Mouse (Mus musculus) retina, adult 2 months (tissue): ENCODE data around the gene 2010111I01Rik.

ENCODE experiments used
- DNase-seq: peaks from one replicate; pipeline ENCODE4 v3.0.0-alpha.2; 2012; ENCODE audit warnings: low read depth, low spot score

The 2010111I01Rik gene

DNA sequence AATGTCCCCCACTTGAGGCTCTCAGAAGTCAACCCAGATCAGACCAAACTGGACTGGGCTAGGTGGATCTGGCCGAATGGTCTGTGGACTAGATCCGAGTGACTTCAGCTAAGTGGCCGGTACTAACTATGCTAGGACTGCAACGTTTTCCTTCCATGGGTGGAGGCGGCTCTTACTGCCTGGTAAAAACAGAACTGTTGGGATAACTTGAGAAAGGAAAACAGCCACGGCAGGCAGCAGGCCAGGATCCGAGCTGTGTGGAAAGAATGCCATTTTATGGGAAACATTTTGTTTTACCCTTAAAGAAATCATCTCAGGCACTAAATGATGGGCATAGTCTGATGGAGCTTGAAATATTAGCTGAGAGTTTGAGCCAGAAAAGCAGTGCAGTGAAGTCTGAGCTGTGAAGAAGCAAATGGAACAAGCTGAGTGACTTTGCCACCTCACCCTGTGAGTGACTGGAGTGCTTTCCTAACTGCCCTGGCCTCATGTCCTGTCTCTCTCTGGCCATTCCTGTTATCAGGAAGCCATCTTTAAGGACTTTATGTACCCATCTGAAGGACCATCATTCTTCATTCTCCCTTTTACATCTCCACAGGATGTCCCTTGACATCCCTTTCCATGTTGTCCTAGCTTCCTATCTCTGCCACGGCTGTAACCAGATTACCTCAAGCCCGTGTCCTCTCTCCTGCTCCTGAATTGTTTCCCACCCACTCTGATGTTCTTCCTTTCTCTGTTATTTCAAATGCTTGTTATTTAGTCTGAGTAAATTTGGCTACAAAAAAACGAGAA, 277.9 kb downstream of the 2010111I01Rik start:
- DNase-seq, result no peak

DNA sequence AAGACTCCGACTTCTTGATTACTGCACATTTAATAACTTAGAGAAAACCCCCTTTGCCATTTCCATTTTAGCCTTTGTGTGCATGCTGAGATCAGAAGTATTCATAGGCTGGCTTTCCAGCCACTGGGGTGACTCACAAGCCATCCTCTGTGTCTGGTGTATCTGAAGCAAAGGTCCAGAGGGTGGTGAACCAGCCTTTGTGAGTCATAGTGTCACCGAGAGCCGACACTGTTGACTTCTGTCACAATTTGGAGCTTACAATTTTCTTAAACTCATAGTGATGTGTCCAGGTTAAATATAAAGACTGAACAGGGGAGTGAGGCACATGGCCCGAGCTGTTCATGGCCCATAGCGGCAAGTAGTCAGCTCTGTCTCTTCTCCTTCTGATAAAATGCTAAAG, 278.9 kb downstream of the 2010111I01Rik start:
- DNase-seq, result no peak

DNA sequence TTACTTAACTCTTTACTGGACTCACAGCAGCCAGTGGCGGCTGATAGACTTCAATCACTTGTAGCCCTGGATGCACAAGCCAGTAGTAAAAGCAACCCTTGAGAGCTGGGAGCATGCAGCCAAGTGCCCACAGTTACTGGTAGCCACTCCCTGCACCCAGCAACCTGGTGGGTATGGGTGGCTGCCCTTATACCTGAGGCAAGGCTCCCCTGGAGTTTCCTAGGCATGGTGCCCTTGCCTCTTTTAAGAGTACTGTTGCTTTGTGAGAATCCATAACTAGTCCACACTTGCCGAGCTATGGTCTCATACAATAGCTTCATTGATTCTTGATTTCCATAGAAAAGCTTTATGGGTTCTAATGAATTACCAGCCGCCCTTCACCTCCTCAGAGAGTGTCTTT, 279.7 kb downstream of the 2010111I01Rik start:
- DNase-seq, result no peak

DNA sequence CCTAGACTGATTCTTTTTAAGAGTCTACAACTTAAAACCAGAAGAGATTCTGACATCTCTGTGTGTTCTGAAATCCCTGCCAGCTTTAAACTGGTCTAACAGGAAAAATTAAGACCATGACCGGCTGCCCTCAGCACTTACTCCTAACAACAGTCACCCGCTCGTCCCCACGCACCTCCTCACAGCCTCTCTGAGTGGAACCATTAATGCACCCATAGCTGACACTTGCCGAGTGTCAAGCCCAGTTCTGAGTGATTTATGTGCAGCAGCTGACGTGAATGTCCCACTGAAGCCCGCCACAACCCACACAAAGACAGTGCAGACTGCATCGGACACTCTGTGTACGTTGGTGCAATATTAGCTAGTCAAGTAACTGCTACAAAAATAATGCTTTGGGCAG, 280.5 kb downstream of the 2010111I01Rik start:
- DNase-seq, result no peak

DNA sequence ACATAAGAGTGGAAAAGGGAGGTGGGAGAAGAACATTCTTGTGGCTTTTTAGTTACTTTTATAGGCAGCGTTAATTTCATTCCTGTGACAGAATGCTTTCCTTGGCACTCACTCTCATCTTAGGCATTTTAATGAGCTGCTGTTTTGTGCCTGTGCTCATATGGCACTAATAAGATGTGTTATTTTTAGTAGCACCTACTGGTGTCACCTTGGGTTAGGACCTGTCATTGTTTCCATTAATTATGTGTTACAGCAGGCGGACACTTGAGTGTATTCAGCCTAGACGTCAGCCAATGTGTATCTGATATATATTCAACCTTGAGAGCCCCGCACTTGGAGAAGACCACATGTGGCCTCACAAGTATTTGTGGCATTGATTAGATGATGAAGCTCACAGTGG, 281.1 kb downstream of the 2010111I01Rik start:
- no peak for DNase-seq

DNA sequence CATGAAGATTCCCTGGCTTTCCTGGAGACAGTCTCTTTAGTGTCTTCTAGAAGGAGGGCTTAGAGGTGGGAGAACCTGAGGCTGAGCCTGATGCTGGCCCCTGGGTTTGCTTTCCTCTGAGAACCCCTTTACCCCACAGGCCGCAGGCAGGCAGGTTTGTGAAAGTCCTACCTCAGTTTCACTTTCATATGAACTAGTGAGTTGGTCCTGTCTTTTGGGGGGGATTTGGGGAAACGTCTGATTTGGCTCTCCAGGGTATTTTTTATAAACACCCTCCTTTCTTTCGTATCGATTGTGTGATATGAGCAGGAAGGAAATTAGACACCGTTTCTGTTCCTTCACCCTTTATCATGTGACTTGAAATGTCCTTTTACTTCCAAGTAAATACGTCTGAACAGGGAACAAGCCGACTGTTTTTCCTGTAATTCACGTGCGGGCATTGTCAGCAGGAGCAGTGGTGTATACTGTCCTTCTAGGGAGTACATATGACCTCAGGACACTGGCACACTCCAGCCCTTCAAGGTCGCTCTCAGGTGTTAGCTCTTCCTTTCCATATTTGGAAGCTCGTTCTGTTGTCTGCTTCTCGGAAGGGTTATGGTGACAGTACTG, 281.7 kb downstream of the 2010111I01Rik start:
- no peak for DNase-seq

DNA sequence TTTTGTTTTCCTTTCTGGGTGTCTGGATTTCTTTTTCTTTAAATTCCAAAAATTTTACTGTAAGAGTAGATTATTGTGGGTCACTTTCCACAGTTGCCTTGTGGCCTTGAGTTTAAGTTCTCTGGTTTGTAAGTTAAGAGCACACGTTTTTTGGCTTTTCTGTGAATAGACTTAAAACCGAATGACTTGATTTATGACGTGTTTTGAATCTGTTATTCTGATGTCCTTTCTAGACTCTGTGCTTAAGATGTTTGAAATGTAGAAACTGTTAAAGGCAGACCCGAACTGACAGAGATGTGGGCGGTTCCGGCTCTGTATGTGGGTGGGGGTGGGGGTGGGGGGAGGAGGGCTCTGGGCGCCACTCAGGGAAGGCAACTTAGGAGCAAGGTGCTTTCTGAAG, 282.3 kb downstream of the 2010111I01Rik start:
- no peak for DNase-seq

DNA sequence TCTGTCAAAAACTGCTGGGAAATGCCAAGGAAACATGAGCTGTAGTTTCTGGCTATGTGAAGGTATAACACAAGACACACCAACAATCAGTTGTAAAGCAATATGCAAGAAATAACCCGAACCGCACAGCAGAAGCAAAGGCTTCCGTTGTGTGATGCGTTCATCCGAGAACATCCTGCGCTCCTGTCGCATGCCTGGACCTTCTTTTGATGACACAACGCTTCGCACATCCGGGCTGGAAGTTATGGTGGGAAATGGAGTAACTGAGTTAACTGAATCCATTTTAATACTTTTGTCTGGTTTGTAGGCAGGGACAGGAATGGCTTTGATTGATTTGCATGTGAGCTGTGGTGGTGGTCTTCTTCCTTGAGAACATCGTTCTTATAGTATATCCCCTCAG, 282.9 kb downstream of the 2010111I01Rik start:
- no peak for DNase-seq

DNA sequence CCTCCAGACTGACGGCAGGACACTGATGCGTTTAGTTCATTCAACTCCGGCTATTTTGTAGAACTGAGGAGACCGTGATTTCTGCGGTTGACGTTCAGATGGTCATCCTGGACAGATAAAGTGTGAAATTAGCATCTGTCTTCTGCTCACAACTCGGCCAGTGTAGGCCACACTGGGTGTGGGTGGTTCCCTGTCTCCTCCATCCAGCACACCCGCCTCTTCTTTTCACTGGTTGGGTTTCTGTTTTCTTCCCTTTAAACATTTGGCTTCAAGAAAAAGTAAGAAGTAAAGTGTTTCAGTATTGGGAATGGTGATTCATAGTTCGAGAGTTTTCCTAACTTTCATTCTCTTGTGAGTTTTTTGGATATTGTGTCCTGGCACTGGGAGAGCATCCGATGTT, 283.6 kb downstream of the 2010111I01Rik start:
- no peak for DNase-seq

DNA sequence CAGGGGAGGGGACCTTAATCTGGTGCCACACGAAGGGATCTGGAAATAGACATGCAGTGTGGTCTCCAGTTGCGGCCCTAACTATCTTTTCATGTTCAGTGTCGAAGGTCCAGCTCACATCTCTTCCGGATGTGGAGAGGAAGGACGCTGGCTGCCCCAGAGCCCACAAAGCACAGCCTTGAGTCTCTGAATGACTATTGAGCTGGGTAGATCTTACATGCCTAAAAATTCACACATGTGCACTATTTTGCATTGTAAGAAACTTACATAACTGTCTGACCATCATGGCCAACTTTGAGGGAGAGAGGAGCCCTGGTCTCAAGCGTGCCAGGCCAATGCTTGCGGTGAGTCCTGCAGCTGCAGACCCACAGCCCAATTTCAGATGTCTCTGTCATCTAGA, 284.5 kb downstream of the 2010111I01Rik start:
- no peak for DNase-seq

DNA sequence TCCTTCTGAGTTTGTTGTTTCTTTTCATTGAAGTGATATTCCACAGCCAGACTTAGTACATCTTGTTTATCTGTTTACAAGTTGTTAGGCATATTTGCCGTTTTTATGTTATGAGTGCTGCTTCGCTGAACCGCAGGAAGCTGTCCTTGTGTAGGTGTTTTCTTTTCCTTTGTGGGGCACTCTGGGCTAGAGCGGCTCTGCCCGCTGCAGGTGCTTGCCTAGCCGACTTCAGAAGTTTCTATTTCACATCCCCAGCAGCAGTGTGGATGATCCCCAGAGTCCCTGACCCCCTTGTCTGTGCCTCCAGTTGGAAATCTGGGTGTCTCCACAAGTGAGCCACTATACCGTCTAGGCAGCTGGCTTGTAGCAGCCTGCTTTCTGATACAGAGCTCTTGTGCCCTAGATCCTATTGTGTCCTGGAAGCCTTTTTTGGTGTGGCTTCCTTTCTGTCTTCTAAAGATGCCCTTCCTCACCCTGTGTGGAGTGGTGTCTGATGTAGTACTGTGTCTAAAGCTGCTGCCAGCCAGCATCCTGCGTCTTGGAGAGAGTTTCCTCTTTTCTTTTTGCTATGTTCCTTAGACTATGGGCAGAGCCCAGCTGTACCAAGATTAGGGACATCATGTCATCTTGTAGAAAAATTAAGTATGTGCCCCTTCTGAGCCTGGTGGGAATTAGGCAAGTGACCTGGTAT, 285.2 kb downstream of the 2010111I01Rik start:
- no peak for DNase-seq

DNA sequence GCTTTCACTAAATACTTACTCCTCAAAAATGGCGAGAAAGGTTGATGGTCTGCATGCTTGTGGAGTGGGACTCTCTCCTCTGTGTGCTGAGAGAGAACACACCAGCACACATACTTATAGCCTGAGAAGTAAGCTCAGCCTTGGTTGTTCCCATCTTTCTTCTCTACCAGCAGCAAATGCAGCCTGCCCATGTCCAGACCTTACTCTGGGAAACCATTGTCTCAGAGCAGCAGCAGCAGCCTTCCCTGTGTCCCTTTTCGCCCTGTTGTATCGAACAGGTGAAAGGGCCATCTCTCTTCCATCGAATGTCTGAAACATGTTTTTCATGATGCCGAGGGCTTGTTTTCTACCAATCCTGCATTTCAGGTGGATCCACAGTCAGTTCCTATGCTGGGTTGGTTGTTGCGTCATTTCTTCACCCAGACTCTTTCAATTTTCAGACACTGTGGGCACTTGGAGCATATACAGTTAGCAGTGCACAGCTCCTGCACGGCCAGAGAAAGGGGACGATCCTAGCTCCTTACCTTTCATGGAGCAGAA, 285.8 kb downstream of the 2010111I01Rik start:
- no peak for DNase-seq

DNA sequence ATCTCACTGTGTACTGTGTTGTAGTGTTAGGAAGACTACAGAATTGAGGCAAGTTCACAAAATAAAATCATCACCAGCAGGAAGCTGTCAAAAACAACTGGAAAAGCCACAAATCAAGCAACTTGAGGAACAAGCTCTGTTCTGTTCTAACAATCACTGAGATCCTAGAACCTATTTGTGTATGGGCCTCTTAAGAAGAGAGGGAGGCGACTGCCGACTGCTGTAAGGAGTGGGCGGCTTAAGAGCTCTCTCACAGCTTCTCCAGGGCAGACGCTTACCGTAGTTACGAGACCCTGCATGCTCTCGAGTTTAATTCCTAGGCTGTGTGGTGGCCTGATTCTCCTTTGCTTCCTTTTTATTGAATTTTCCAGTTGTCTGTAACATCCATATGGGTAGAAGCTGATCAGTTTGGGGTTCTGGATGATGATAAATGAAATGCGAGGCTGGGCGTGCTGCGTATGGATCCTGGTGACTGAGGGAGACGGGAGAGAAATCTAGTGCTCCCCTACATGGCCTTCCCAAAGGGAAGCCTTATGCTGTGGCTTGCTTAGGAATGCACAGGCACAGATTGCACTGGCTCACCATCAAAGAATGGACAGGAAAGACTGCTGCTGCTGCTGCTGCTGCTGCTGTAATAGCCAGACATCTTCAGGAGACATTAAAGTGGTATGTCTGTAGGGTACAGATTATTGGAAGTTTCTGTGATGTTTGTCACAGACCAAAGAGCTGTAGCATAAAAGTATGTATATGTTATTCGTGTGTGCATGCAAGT, 286.6 kb downstream of the 2010111I01Rik start:
- no peak for DNase-seq

DNA sequence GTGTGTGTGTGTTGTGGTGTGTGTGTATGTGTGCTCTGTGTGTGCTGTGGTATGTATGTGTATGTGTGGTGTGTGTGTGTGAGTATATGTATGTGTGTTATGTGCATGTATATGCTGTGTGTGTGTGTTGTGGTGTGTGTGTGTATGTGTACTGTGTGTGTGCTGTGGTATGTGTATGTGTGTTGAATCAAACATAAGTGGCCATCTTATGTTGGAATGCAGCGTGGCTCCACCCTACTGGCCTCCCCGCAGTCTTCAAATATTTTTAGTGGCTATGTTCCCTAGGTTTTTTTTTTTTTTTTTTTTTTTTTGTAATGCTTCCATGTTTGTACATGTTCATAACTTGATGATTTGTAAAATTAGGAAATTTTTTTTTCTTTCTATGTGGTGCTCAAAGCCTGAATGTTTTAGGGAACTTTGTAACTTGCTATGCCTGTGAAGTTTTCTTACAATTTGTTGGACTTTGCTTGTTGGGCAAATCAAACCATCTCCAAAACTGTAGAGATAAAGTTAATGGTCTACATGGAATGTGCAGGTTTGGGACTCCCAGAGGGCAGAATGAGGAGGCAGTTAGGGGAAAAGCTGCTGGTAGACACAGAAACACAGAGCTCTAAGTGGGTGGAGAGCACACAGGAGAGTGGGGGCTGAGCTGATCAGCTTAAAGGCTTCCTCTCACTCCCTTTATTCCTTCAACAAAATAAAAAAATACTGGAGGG, 287.8 kb downstream of the 2010111I01Rik start:
- DNase-seq, result no peak

DNA sequence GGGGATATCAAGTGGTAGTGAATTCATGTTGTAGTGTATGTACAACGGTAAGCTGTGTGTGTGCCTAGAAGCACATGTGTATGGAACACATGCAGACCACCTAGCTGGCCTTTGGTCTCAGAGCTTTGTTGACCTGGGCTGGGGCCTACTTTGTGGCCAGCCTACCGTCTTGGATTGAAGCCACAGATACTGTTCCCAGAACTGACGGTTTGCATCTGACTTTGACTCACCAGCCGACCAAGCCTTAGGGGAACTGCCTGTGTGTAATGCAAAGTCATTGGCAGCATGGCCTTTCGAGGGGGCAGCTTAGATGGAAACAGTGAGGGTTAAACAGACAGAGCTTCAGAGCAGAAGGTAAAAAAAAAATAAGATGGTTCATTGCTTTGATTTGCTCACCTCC, 288.5 kb downstream of the 2010111I01Rik start:
- DNase-seq, result no peak

DNA sequence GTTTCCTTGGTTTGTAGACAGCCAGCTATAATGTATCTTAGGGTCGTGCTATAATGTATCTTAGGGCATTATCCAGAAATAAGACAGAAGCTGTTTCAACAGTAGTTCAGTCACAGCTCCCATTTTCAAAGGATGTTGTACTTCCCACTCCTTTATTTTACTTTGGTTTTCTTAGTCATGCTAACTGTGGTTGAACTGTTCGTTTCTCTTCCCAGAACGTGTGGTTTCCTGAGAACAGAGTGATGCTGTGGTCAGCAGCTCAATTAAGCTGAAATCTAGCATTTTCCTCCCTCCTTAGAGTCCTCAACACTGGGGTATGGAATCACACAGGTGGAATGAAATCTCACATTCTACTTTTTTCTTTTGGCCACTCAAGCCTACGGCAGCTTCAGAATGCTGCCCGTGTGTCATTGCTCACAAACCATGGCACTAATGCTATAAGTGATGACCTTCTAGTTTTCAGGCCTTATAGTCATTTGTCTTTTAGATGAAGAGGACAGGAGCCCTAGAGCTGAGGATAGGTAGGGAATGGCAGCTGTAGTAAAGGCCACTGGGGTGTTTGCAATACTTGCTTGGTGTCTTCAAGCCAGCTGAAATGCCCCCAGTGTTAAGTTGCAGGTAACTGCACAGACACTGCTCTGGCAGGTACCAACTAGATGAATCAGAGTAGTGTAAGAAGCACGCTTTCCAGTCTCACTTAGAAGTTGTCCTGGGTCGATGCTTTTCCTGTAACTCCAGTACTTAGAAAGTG, 289.4 kb downstream of the 2010111I01Rik start:
- DNase-seq, result no peak

DNA sequence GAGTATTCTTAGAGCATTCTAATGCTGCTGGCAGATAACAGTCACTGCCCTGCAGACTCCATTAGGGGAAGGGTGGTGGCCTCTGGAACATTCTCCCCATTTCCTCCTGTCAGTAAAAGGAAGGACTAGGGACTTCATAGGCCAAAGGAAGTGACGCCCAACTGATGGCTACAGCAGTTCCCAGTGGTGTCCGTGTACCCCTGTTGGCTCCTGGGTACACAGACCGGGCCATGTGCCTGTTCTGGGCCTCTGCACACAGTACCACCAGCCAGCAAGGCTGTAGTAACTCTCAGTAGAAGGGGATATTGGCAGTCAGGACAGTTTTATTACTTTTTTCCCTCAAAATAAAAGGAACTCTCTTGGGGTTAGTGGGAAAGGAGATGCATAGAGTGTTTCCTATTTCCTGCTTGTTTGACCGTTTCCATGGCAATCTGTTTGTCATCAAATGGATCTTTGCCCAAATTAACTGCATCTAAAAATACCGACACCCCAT, 290.9 kb downstream of the 2010111I01Rik start:
- DNase-seq, result no peak

DNA sequence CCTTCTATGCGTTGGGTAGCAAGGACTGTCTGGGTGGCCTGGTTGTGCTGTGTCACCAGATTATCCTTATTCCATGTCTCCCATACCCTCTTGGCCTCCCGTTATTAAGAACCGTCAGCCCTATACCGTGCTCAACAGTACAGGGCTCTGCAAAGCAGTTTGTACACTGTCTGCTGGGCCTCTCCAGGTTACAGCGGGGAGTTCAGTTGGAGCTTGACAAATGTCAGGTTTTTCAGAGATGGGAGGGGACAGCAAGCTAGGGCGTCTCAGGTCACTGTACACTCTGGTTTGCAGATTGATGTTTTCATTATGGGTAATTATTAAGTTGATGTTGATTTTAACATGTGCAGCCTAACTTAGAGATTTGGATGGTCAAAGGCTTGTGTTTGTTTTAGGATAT, 291.5 kb downstream of the 2010111I01Rik start:
- no peak for DNase-seq

DNA sequence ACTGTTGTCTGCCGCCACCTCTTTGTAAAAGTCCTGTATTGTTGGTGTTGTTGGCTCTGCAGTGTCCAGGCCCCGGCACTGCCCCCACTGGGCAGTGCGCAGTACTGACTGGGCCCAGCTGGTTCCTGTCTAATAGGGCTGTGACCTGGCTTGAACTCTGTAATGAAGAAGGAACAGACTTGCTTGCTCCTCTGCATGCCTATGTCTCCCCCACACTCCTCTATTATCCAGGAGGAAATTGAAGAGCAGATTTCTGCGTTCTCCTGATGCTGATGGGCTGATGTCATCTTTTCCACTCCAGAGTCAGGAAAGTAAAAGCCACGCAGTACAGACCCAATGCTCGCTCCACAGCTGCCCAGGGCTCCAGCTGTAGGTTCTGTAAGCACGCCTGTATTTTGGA, 292.1 kb downstream of the 2010111I01Rik start:
- DNase-seq, result no peak

DNA sequence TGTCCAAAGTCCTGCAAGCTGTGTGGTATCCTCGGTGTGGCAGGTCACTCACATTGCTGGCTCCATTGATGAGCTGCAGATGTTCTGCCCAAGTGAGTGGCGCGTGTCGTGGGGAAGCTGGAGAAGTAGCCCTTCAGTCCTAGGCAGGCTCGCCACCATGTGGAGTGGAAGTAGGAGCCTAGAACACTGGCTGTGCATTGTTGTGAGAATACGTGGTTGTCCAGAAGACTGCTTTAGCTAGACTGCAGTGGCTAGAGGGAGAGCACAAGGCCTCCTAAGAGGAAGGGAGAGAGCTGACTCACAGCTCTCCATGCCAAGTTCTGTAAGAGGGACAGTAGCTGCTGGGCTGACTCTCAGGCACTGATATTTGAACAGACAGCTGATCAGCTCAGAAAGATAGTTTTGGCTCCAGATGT, 293.5 kb downstream of the 2010111I01Rik start:
- DNase-seq, result no peak
